Mouse (Mus musculus) liver, adult 2 months (tissue): Measurements from ENCODE around the gene Slc22a16.

Experiments used
- CTCF ChIP-seq: fragments of 200-500 bp; IDR thresholded peaks from 2 replicates; pipeline ENCODE4 v1.5.1; 2011; ENCODE audit warnings: low read depth, low read length, control low read depth
- POLR2A ChIP-seq: fragments of 200-500 bp; IDR thresholded peaks from 2 replicates; pipeline ENCODE4 v1.6.1; 2011; ENCODE audit warnings: low read length, control low read depth; ENCODE audit not compliant: insufficient read depth; ENCODE audit errors: extremely low read depth

- TF ChIP-seq CTCF (no peak), POLR2A (no peak)
Measured at GRCm38 (mm10) chr10:40604706-40605394, 34.7 kb downstream of the Slc22a16 start.
